Mouse (Mus musculus): ENCODE data around the gene Dnajc6. TPM values are rescaled to one million over a fixed set of nuclear protein-coding genes. Genes with fewer than 3 reads are reported as not detected.

Dnajc6 gene
- polyA plus RNA-seq, 1 experiment from 2014 or later = 56.6 TPM

DNA sequence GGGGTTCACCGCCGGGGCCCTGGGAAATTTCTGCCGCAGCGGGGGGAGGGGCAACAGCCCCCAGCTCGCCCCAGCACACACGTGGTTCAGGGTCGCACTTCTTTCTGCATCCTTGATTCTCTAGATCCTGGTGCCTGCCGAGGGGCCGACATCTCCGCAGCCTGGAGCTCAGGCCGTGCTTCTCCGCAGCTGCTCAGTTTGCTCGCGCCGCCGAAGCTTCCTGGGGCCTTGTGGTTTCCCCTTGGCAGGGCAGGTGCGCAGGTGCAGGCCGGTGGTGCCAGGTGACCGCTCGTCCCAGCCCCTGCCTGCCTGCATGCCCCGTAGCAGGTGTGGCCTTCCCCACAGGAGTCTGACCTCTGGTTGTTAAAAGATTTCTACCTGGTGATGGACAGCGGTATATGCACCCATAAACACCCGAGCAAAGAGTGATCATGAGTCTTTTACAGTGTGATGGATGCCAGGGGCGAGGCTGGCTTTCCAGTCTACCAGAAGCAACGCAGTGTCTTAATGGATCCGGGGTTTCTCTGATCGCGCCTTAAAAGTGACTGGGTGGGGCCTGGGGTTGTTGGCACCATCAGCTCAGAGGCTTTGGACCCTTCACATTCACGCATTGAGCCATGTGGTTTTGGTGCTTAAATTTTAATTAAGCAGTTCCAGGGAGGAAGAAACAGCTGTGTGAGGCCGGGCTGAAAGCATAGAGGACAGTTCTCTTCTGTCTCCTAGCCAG, 12.6 kb downstream of the Dnajc6 start:
- no peaks in the 10 kb centered on the region for H3K27me3 ChIP-seq (replicated peaks)
- H3K27ac ChIP-seq = peak overlapping the region; percentile 77
- peak; percentile 73 for ATAC-seq (replicated peaks)
- H3K4me3 ChIP-seq = peak overlapping the region; percentile 63
- H3K9ac ChIP-seq = peak overlapping the region; percentile 63
- peaks cover 11% of the 10 kb centered on the region; the same call in 1 of the 2 replicates for H3K4me1 ChIP-seq
- H3K4me2 ChIP-seq = peak overlapping the region; percentile 97
- H3K9me3 ChIP-seq = no peaks in the 10 kb centered on the region
- no peaks in the 10 kb centered on the region for H3K36me3 ChIP-seq (replicated peaks)
- WGBS = 2% methylated on average over 30 of the region's 30 CpGs

- H3K4me1 ChIP-seq = peaks cover 11% of the 10 kb centered on the region; the same call in 1 of the 2 replicates
- no peak overlapping the region for H3K27ac ChIP-seq
- H3K27me3 ChIP-seq (replicated peaks) = no peaks in the 10 kb centered on the region
- peak overlapping the region; percentile 97; the same call in 1 of the 2 replicates for H3K4me2 ChIP-seq
- WGBS = 87% methylated on average over 8 of the region's 8 CpGs
- no peak for ATAC-seq (replicated peaks)
- H3K36me3 ChIP-seq (replicated peaks) = no peaks in the 10 kb centered on the region
- H3K9ac ChIP-seq = no peak overlapping the region
- H3K4me3 ChIP-seq = no peak overlapping the region
- no peaks in the 10 kb centered on the region for H3K9me3 ChIP-seq
Observed at GRCm38 (mm10) chr4:101510111-101510903, 13.9 kb downstream of the Dnajc6 start.

GRCm38 (mm10) chr4:101510904-101511210, 14.4 kb downstream of the Dnajc6 start:
- H3K36me3 ChIP-seq (replicated peaks) = no peaks in the 10 kb centered on the region
- no peak overlapping the region for H3K27ac ChIP-seq
- WGBS = 86% methylated on average over 5 of the region's 5 CpGs
- H3K9ac ChIP-seq = no peak overlapping the region
- ATAC-seq (replicated peaks) = no peak
- no peaks in the 10 kb centered on the region for H3K9me3 ChIP-seq
- peaks cover 11% of the 10 kb centered on the region; the same call in 1 of the 2 replicates for H3K4me1 ChIP-seq
- H3K4me3 ChIP-seq = no peak overlapping the region
- H3K27me3 ChIP-seq (replicated peaks) = no peaks in the 10 kb centered on the region
- H3K4me2 ChIP-seq = no peak overlapping the region

- no peak for ATAC-seq (replicated peaks)
- Histone ChIP-seq H3K4me1 (peaks cover 11% of the 10 kb centered on the region; the same call in 1 of the 2 replicates), H3K9ac (no peak overlapping the region), H3K27ac (no peak overlapping the region), H3K27me3 (replicated peaks) (no peaks in the 10 kb centered on the region), H3K4me3 (no peak overlapping the region), H3K36me3 (replicated peaks) (no peaks in the 10 kb centered on the region), H3K9me3 (no peaks in the 10 kb centered on the region), H3K4me2 (no peak overlapping the region)
- whole genome bisulfite sequencing = 88% methylated on average over 5 of the region's 5 CpGs
Observed at GRCm38 (mm10) chr4:101511768-101512521, 15.5 kb downstream of the Dnajc6 start.

DNA sequence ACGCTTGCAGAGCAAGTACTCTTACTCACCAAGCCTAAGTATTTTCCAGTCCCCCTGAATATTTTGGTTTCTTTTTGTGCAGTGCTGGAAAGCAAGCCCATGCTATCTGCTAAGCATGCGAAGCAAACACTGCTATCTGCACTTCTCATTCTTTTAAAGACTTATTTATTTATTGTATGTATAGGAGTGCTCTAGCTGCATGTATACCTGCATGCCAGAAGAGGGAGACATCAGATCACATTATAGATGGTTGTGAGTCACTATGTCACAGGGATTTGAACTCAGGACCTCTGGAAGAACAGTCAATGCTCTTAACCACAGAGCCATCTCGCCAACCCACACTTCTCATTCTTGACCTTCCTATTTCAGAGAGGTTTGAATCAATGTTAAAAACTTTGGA, 16.8 kb downstream of the Dnajc6 start:
- H3K4me1 ChIP-seq = peaks cover 11% of the 10 kb centered on the region; the same call in 1 of the 2 replicates
- no peak overlapping the region for H3K4me3 ChIP-seq
- no peak overlapping the region for H3K27ac ChIP-seq
- no peak overlapping the region for H3K9ac ChIP-seq
- ATAC-seq (replicated peaks) = no peak
- H3K4me2 ChIP-seq = no peak overlapping the region
- no peaks in the 10 kb centered on the region for H3K27me3 ChIP-seq (replicated peaks)
- no peaks in the 10 kb centered on the region for H3K9me3 ChIP-seq
- no peaks in the 10 kb centered on the region for H3K36me3 ChIP-seq (replicated peaks)
- WGBS = 93% methylated on average over 3 of the region's 3 CpGs

GRCm38 (mm10) chr4:101515853-101516252, 19.4 kb downstream of the Dnajc6 start:
- ATAC-seq (replicated peaks) = no peak
- 95% methylated on average over 14 of the region's 14 CpGs for WGBS

GRCm38 (mm10) chr4:101516434-101517168, 20.2 kb downstream of the Dnajc6 start:
- WGBS = 82% methylated on average over 17 of the region's 17 CpGs
- H3K27ac ChIP-seq = no peak overlapping the region
- no peaks in the 10 kb centered on the region for H3K4me1 ChIP-seq
- no peaks in the 10 kb centered on the region for H3K27me3 ChIP-seq (replicated peaks)
- H3K36me3 ChIP-seq (replicated peaks) = no peaks in the 10 kb centered on the region
- no peak overlapping the region for H3K9ac ChIP-seq
- no peak for ATAC-seq (replicated peaks)
- no peak overlapping the region for H3K4me3 ChIP-seq
- H3K9me3 ChIP-seq = no peaks in the 10 kb centered on the region
- H3K4me2 ChIP-seq = no peak overlapping the region

More at GRCm38 (mm10) chr4:101515853-101516252, 19.4 kb downstream of the Dnajc6 start:
- Histone ChIP-seq H3K4me1 (no peaks in the 10 kb centered on the region), H3K4me3 (no peak overlapping the region), H3K4me2 (no peak overlapping the region), H3K36me3 (replicated peaks) (no peaks in the 10 kb centered on the region), H3K9ac (no peak overlapping the region), H3K27me3 (replicated peaks) (no peaks in the 10 kb centered on the region), H3K9me3 (no peaks in the 10 kb centered on the region), H3K27ac (no peak overlapping the region)

DNA sequence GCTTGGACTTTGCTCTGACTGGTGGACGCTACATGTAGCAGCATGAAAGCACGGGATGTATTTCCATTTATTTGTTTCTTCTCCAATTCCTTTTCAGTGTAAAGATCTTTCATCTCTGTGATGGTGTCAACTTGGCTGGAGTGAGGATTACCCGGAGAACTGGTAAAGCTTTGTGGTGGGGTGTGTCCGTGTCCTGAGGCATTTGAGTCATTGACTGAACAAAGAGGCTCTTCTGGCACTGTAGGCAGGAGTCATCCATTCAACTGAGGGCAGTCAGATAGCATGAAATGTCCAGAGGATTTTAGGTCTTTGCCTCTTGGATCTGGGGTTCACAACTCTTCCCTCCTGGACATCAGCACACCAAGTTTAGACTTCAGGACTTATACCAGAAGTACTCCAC, 35.5 kb downstream of the Dnajc6 start:
- no peak for ATAC-seq (replicated peaks)
- H3K27ac ChIP-seq = no peak overlapping the region
- no peak overlapping the region for H3K4me3 ChIP-seq
- no peaks in the 10 kb centered on the region for H3K9me3 ChIP-seq
- no peak overlapping the region for H3K4me2 ChIP-seq
- WGBS = 74% methylated on average over 4 of the region's 4 CpGs
- no peaks in the 10 kb centered on the region for H3K4me1 ChIP-seq
- no peaks in the 10 kb centered on the region for H3K36me3 ChIP-seq (replicated peaks)
- no peaks in the 10 kb centered on the region for H3K27me3 ChIP-seq (replicated peaks)
- H3K9ac ChIP-seq = no peak overlapping the region

- H3K4me3 ChIP-seq = no peak overlapping the region
- no peaks in the 10 kb centered on the region for H3K9me3 ChIP-seq
- 53% methylated on average over 4 of the region's 4 CpGs for WGBS
- H3K9ac ChIP-seq = no peak overlapping the region
- no peak for ATAC-seq (replicated peaks)
- no peak overlapping the region for H3K4me2 ChIP-seq
- no peaks in the 10 kb centered on the region for H3K36me3 ChIP-seq (replicated peaks)
- no peaks in the 10 kb centered on the region for H3K27me3 ChIP-seq (replicated peaks)
- no peak overlapping the region for H3K27ac ChIP-seq
- H3K4me1 ChIP-seq = no peaks in the 10 kb centered on the region
Observed at GRCm38 (mm10) chr4:101540516-101540915, 44.1 kb downstream of the Dnajc6 start.

GRCm38 (mm10) chr4:101549958-101550591, 53.6 kb downstream of the Dnajc6 start:
- no peaks in the 10 kb centered on the region for H3K36me3 ChIP-seq (replicated peaks)
- peak overlapping the region; percentile 69 for H3K9ac ChIP-seq
- peak; percentile 89 for ATAC-seq (replicated peaks)
- WGBS = under 1% methylated on average over 33 of the region's 33 CpGs
- peak overlapping the region; percentile 49 for H3K4me2 ChIP-seq
- H3K4me1 ChIP-seq = peaks cover 29% of the 10 kb centered on the region
- peak overlapping the region; percentile 93 for H3K27ac ChIP-seq
- no peaks in the 10 kb centered on the region for H3K27me3 ChIP-seq (replicated peaks)
- H3K9me3 ChIP-seq = no peaks in the 10 kb centered on the region
- peak overlapping the region; percentile 50 for H3K4me3 ChIP-seq

DNA sequence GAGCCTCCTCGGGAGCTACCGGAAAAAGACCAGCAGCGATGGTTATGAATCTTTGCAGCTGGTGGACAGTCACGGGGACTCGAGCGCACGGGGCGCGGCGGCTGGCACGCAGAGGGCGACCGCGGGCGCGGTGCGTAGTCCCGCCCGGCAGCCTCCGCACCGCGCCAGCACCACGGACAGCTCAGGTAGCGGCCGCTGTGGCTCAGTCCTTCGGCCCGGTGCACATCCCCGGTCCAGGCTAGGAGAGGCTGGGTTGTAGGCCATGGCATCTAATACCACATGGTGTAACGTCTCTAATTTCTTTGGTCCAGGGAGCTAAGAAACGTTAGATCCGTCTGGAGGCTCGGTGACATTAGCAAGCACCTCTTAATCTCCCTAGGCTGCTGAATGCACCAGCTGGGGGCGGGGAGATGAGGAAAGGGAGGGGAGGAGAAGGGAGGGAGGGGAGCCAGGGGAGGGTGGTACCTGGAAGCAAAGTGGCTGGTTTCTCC, 54.3 kb downstream of the Dnajc6 start:
- H3K4me2 ChIP-seq = peak overlapping the region; percentile 49
- under 1% methylated on average over 33 of the region's 33 CpGs for WGBS
- H3K4me1 ChIP-seq = peaks cover 29% of the 10 kb centered on the region
- H3K9ac ChIP-seq = peak overlapping the region; percentile 69
- H3K9me3 ChIP-seq = no peaks in the 10 kb centered on the region
- H3K36me3 ChIP-seq (replicated peaks) = no peaks in the 10 kb centered on the region
- H3K27me3 ChIP-seq (replicated peaks) = no peaks in the 10 kb centered on the region
- peak; percentile 88 for ATAC-seq (replicated peaks)
- peak overlapping the region; percentile 50 for H3K4me3 ChIP-seq
- H3K27ac ChIP-seq = peak overlapping the region; percentile 93

All from midbrain, embryonic 15.5 days (tissue).